Mouse (Mus musculus) neural tube, embryonic 10.5 days (tissue): ENCODE results near the gene Mboat2.

Source experiments
- DNase-seq: peaks from one replicate; pipeline ENCODE4 v3.0.0-alpha.2; 2017; ENCODE audit warnings: low spot score; ENCODE audit errors: extremely low spot score

Gene Mboat2

DNA sequence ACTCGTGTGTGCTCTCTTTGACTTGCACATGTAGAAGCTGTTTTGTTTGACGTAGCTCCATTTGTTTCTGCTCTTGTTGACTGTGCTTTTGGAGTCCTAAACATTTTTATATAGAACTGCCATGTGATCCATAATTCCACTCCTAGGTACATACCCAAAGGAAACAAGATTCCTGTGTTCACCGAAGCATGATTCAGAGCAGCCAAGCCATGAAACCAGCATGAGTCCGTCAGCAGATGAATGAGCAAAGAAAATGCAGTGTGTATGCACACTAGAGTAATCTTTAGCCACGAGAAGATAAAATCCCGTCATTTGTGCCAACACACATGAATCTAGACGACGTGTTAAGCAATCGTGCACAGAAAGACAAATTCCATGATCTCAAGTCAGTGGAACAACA lies 67.5 kb downstream of the Mboat2 start:
- no peak for DNase-seq

DNA sequence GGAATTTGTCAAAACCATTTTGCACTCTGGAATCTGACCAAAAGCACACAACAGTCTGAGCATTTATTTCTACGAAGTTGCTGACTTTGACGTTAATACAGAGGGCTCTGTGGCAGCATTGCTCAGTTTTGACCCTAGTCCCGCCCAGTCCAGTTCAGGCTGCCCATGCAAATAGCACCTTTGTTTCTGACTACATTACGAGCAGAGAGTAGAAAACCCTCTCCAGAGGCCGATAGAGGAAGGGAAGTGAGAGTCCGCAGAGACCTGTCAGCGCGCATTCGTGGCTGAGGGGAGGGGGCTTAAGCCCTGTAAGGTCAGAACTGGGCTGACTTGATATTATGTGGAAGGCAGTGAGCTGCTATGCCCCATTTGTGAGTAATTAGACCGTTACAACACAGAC lies 69.0 kb downstream of the Mboat2 start:
- no peak for DNase-seq

- DNase-seq, result no peak
These were observed 72.1 kb downstream of the Mboat2 start for GRCm38 (mm10) chr12:24902736-24903135.

DNA sequence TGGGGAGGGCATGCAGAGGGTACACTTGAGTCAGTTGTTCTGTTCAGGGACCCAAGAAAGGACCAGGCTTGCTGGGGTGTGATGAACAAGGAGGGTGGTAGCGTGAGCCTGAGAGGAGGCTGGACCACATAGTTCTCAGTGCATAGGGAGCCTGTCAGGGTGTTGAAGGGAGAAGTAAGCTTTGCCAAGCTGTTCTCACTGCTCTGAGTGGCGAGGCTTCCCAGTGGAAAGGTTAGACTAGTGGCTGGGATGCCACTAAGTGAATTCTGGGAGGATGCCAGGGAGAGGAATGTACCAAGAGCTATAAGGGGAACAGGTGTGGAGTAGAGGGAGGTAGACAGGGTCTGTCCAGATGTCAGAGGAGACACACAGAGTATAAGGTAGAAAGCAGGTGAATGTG lies 77.2 kb downstream of the Mboat2 start:
- DNase-seq, result no peak

GRCm38 (mm10) chr12:24909679-24910078 lies 79.0 kb downstream of the Mboat2 start:
- no peak for DNase-seq

DNA sequence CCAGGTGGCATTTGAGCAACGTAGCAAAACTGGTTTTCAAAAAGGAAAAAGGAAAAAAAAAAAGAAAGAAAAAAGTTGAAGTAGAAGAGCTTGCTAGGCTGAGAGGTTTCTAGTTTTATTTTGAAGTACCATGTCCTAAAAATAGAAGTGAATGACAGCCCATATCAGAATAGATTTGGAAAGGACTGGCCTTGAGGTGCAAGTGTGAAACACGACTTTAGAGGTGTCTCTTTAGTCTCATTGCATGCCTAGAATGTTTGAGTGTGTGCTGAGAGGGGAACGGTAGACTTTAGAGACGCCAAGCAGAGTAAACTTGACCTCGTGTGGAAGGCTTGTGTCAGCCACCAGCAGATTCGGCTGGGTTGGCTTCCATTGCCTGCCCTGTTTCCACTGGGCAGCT lies 81.5 kb downstream of the Mboat2 start:
- no peak for DNase-seq

DNA sequence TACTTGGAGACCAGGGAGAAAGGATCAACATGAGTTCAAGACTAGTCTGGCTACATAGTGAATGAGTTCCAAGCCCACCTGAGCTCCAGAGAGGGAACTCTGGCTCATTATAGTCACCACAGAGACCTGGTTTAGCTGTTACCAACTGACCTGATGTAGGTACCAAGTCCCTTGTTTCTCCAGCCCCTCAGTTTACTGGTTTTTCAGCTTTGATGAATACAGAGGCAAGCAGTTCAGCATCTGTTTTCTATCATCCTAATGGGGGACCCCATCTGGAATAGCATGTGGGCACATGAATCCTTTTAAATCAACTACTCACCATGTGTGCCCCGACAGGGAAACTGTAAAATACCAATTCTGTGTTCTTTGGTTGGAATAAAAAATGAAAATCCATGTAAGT lies 82.2 kb downstream of the Mboat2 start:
- no peak for DNase-seq

DNA sequence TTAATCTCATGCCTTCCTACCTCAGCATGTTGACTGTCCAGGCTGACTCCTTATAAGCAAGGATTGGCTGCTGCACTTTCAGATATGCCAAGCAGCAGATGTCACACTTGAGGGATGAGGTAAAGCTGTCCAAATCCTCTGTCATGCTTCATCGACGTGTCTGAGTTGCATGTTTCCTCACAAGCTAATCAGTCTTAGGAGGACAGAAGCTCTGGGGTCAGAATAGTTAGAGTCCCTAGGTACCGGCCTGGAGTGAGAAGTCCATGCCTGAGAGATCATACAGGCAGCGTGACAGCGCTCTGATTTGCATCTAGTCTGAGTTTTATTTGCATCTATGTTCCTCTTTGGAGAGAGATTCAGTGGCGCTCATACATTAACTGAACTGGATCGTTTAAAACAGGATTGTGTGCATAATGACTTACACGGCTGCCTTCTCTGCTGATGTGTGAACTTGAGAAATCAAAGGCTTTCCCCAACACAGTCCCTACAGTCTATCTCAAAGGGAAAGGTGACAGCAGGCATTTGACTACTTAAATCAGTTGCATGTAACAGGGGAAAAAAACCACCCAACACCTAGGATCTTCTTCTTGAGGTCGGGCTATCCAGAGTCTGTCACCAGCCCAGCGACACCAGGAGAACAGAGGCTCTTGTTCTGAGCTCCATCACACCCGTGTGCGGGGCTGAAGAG lies 88.0 kb downstream of the Mboat2 start:
- no peak for DNase-seq

GRCm38 (mm10) chr12:24920861-24921260 lies 90.2 kb downstream of the Mboat2 start:
- no peak for DNase-seq

GRCm38 (mm10) chr12:24924003-24924402 lies 93.3 kb downstream of the Mboat2 start:
- DNase-seq, result no peak

- no peak for DNase-seq
These were observed 94.6 kb downstream of the Mboat2 start for GRCm38 (mm10) chr12:24925276-24925675.

GRCm38 (mm10) chr12:24925684-24926083 lies 95.0 kb downstream of the Mboat2 start:
- DNase-seq, result no peak

DNA sequence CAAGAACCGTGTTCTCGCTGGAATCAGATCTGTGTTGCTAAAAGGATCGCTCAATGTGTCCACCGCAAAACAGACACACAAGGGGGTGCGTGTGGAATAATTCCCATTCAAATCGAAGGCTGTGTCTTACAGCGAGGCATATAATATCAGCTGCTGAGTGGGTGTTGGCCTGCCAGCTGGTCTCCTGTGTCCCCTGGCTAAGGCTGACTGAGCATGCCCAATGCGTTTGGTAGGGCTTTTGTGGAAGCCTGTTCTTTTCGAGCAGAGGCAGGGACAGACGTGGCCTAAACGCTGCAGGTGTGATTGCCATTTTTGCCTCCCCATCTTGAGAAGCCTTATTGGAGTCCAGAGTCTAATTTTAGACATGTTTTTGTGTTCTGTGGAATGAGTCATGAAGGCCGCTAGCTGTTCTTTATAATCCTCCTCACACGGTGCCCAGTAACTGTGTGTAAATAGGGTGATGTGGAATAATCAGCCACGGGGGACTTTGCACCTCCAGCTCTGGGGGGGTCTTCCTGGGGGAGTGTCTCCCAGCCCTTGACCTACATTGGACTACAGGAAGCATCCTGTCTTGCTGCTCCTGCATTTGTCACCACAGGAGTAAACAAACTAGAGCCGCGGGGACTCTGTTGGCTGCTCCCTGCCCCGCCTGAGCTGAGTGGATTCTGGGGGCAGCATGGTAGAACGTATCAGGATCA lies 97.5 kb downstream of the Mboat2 start:
- DNase-seq, result no peak

DNA sequence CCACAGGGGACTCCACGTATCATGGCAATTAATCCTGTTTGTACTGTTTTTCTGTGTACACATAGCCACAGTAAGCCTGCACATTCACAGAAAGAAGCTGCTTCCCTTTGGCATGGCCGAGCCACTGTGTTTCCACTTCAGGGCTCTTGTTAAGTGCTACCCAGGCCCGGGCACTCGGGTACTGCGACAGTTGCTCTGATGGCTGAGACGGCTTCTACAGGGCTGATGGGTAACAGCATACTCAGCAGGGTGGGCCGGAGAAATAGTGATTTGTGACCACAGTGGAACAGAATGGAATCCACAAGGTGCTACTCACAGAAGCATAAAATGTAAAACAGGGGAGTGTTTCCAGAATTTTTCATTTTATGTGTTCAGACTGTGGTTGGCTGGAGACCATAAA lies 98.4 kb downstream of the Mboat2 start:
- DNase-seq, result no peak

- no peak for DNase-seq
These were observed 100.1 kb downstream of the Mboat2 start for GRCm38 (mm10) chr12:24930760-24931159.

GRCm38 (mm10) chr12:24932120-24932519 lies 101.4 kb downstream of the Mboat2 start:
- DNase-seq, result no peak

DNA sequence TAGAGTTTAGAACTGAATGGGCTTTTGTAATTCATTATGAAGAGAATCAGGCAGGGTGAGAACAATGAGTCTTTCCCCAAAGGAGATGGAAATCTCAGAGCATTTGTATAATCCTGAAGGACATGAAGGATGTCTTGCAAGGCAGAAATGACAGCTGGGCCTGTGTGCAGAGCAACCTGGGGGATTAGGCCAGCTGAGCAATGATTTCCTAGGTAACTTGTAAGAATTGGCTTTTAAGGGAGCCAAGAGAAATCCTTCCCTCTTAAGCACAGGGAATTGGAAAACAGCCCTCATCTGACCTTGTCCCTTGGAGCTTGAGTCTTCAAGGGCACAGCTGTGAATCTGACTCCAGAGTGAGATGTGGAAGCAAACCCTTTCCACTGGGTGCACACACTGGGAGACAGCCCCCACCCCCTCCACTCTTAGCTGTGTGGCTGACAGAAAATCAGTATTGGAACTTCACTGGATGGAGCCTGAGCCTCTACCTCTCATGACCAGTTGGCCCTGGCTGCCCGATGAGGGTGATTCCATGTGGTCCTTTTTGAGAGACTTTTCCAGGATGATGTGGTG lies 102.6 kb downstream of the Mboat2 start:
- DNase-seq, result no peak

GRCm38 (mm10) chr12:24933996-24934395 lies 103.3 kb downstream of the Mboat2 start:
- no peak for DNase-seq

- DNase-seq, result no peak
These were observed 105.6 kb downstream of the Mboat2 start for GRCm38 (mm10) chr12:24936281-24936680.

DNA sequence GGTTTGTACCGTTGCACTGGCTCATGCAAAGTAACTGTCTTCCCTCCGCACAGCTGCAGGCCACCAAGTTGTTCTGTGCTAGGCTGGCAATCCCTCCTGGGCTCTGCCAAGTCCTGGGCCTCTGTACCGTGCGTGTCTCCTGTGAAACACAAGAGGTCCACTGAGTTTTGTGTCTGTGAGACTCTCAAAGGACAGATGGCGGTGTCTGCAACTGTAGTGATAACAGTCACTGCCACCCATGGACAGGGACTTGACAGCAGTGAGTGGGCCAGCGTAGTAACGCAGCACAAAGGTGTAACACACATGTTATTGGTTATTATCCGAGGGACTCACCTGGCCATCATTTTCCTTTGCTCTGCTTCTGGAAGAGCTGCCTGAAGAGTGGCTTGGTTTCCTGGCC lies 108.7 kb downstream of the Mboat2 start:
- no peak for DNase-seq

GRCm38 (mm10) chr12:24942619-24943287 lies 112.1 kb downstream of the Mboat2 start:
- DNase-seq, result no peak

- no peak for DNase-seq
These were observed 112.7 kb downstream of the Mboat2 start for GRCm38 (mm10) chr12:24943427-24943826.
